Mouse (Mus musculus) stomach, postnatal 0 days (tissue): ENCODE results near the gene Ehd4.

ENCODE experiments used
- CTCF ChIP-seq: IDR thresholded peaks from 2 replicates; pipeline ENCODE4 v1.5.1; 2016; ENCODE audit warnings: antibody characterized with exemption, low read depth, mild to moderate bottlenecking, moderate library complexity
- EP300 ChIP-seq: optimal IDR thresholded peaks from 2 replicates; pipeline ENCODE3; 2016; ENCODE audit warnings: antibody characterized with exemption

GRCm38 (mm10) chr2:120107446-120107845 is 47.0 kb downstream of the Ehd4 start:
- no peak for TF ChIP-seq CTCF
- TF ChIP-seq EP300, result no peak
